Mouse (Mus musculus): ENCODE data around the gene Prdx1. TPM values are rescaled to one million over a fixed set of nuclear protein-coding genes. Genes with fewer than 3 reads are reported as not detected.

Gene Prdx1
- total RNA-seq, 2 experiments from 2014 or later: 471 to 527 TPM

- DNase-seq (ENCODE audit: low spot score in 2 of 2): no peak
Observed at GRCm38 (mm10) chr4:116722230-116722629, 36.9 kb downstream of the Prdx1 start.

- no peak for DNase-seq (ENCODE audit: low spot score in 2 of 2)
Observed at GRCm38 (mm10) chr4:116725444-116725843, 40.1 kb downstream of the Prdx1 start.

- no peak for DNase-seq (ENCODE audit: low spot score in 2 of 2)
Observed at GRCm38 (mm10) chr4:116727401-116727800, 42.1 kb downstream of the Prdx1 start.

- no peak for DNase-seq (ENCODE audit: low spot score in 2 of 2)
Observed at GRCm38 (mm10) chr4:116729532-116729931, 44.2 kb downstream of the Prdx1 start.

- DNase-seq (ENCODE audit: low spot score in 2 of 2): no peak
Observed at GRCm38 (mm10) chr4:116731077-116731476, 45.7 kb downstream of the Prdx1 start.

- DNase-seq (ENCODE audit: low spot score in 2 of 2): no peak
Observed at GRCm38 (mm10) chr4:116732355-116732754, 47.0 kb downstream of the Prdx1 start.

- no peak for DNase-seq (ENCODE audit: low spot score in 2 of 2)
Observed at GRCm38 (mm10) chr4:116734996-116735395, 49.7 kb downstream of the Prdx1 start.

GRCm38 (mm10) chr4:116738972-116739751 lies 53.8 kb downstream of the Prdx1 start:
- DNase-seq (ENCODE audit: low spot score in 2 of 2): no peak

- DNase-seq (ENCODE audit: low spot score in 2 of 2): no peak
Observed at GRCm38 (mm10) chr4:116749750-116750149, 64.4 kb downstream of the Prdx1 start.

Other genes with a start within 250 kb of the Prdx1 start
- 10 to 100 TPM; 60.1 to 63.3 TPM for gene Mast2, start 221.4 kb upstream of the Prdx1 start, total RNA-seq (2021)
- 10 to 100 TPM; 20.7 to 21.0 TPM for gene Ipp, start 178.0 kb upstream of the Prdx1 start, total RNA-seq (2021)
- gene Tmem69, start 129.6 kb upstream of the Prdx1 start, total RNA-seq (2021): 10 to 100 TPM; 17.8 to 18.4 TPM
- gene Gpbp1l1, start 127.9 kb upstream of the Prdx1 start, total RNA-seq (2021): 10 to 100 TPM; 68.3 to 77.2 TPM
- gene Ccdc17, start 88.9 kb upstream of the Prdx1 start, total RNA-seq (2021): 10 to 100 TPM; 14.4 to 16.1 TPM
- gene Nasp, start 57.6 kb upstream of the Prdx1 start, total RNA-seq (2021): 10 to 100 TPM; 71.2 to 80.6 TPM
- gene Akr1a1, start 33.9 kb upstream of the Prdx1 start, total RNA-seq (2021): 100 to 1,000 TPM; 756 to 759 TPM
- 10 to 100 TPM; 26.7 to 27.1 TPM for gene Mmachc, start 22.9 kb downstream of the Prdx1 start, total RNA-seq (2021)
- gene Ccdc163, start 23.0 kb downstream of the Prdx1 start, total RNA-seq (2021): 10 to 100 TPM; 22.3 to 22.6 TPM
- 1 to 10 TPM; 7.0 to 7.4 TPM for gene Tesk2, start 35.4 kb downstream of the Prdx1 start, total RNA-seq (2021)
- 10 to 100 TPM; 25.1 to 28.3 TPM for gene Toe1, start 122.1 kb downstream of the Prdx1 start, total RNA-seq (2021)
- gene Mutyh, start 122.2 kb downstream of the Prdx1 start, total RNA-seq (2021): 10 to 100 TPM; 10.0 to 10.4 TPM
- 1 to 10 TPM; 2.4 to 2.8 TPM for gene Hpdl, start 136.2 kb downstream of the Prdx1 start, total RNA-seq (2021)
- 1 to 10 TPM; 5.6 to 6.5 TPM for gene Zswim5, start 191.8 kb downstream of the Prdx1 start, total RNA-seq (2021)